ENCODE assay signal across 8 mouse cellular contexts in genomic region chr10:79766508-79767325, GRCm38 (mm10). TPM values are rescaled to one million over a fixed set of nuclear protein-coding genes. Genes with fewer than 3 reads are reported as not detected.
A peak's percentile ranks its signal among the peaks of the same experiment; 100 is the strongest.
DNase-seq lines count a peak whose midpoint lies in the region; ATAC-seq and TF ChIP-seq lines count a peak whose summit lies in the region.

TSS of gene Rnf126 (minus strand) at chr10:79766952.

- peak within 1 kb of the TSS; percentile 100 for H3K9ac ChIP-seq in MEL (ENCODE audit: control insufficient read depth, low read depth, low read length, poor library complexity, severe bottlenecking)
- peak within 1 kb of the TSS; percentile 99 for H3K9ac ChIP-seq in forebrain, postnatal 0 days
- H3K9ac ChIP-seq in lung, embryonic 15.5 days: peak within 1 kb of the TSS; percentile 93

- TF ChIP-seq POLR2A in MEL (IDR thresholded peaks at IDR 0.05; ENCODE audit: control insufficient read depth in 1 of 2, insufficient read depth in 1 of 2, low read depth in 1 of 2, low read length in 2 of 2, poor library complexity in 1 of 2): peak; percentile 64 to 94; a peak in 3 of 4 replicates
- TF ChIP-seq POLR2A in cerebellum, adult 2 months (IDR thresholded peaks at IDR 0.05; ENCODE audit: borderline replicate concordance, insufficient read depth, low read length): peak; percentile 52

- H3K27ac ChIP-seq in MEL (ENCODE audit: control insufficient read depth, low read depth, low read length): peak within 1 kb of the TSS; percentile 83
- H3K27ac ChIP-seq in cerebellum, adult 2 months (ENCODE audit: insufficient read depth, low read length): peak within 1 kb of the TSS; percentile 77
- H3K27ac ChIP-seq in forebrain, postnatal 0 days (ENCODE audit: low read depth, low read length): peak within 1 kb of the TSS; percentile 95
- peak within 1 kb of the TSS; percentile 95 for H3K27ac ChIP-seq in lung, embryonic 15.5 days

- DNase-seq in MEL (ENCODE audit: low read depth, low spot score): peak; percentile 100
- DNase-seq in cerebellum, adult 2 months: peak; percentile 99 to 100
- peak; percentile 98 for DNase-seq in forebrain, postnatal 0 days
- DNase-seq in heart, postnatal 4 days: peak; percentile 99
- peak; percentile 98 to 99 for DNase-seq in layer of hippocampus, adult 8-10 months (ENCODE audit: low spot score in 2 of 2)
- DNase-seq in ovary, adult 18-20 months (ENCODE audit: low spot score): peak; percentile 99
- DNase-seq in thymus, postnatal 0 days (ENCODE audit: low spot score): peak; percentile 96

- no peaks in the 10 kb centered on the region for H3K9me3 ChIP-seq in MEL (replicated peaks; ENCODE audit: insufficient read depth, low read length)
- H3K9me3 ChIP-seq in forebrain, postnatal 0 days (ENCODE audit: low read length): no peaks in the 10 kb centered on the region
- H3K9me3 ChIP-seq in lung, embryonic 15.5 days: no peaks in the 10 kb centered on the region

- no peak for TF ChIP-seq RAD21 in MEL (IDR thresholded peaks at IDR 0.05; ENCODE audit: low read depth, low read length)

- H3K4me2 ChIP-seq in forebrain, postnatal 0 days (ENCODE audit: low read depth): peak within 1 kb of the TSS; percentile 86
- peak within 1 kb of the TSS; percentile 94 for H3K4me2 ChIP-seq in lung, embryonic 15.5 days

- H3K4me3 ChIP-seq in MEL (ENCODE audit: control insufficient read depth in 1 of 2, insufficient read depth in 1 of 2, low read depth in 2 of 2, low read length in 2 of 2): peak within 1 kb of the TSS; percentile 80 to 99
- H3K4me3 ChIP-seq in cerebellum, adult 2 months (replicated peaks; ENCODE audit: insufficient read depth, low read depth, low read length): peak within 1 kb of the TSS; percentile 82
- H3K4me3 ChIP-seq in forebrain, postnatal 0 days (ENCODE audit: low read depth, low read length): peak within 1 kb of the TSS; percentile 97
- peak within 1 kb of the TSS; percentile 92 for H3K4me3 ChIP-seq in lung, embryonic 15.5 days

- 1% methylated on average over 101 of the region's 101 CpGs for WGBS in cerebellum, adult 2 months
- WGBS in forebrain, postnatal 0 days: under 1% methylated on average over 94 of the region's 101 CpGs
- WGBS in lung, embryonic 15.5 days: under 1% methylated on average over 101 of the region's 101 CpGs

- peaks cover 43% of the 10 kb centered on the region for H3K79me2 ChIP-seq in MEL (ENCODE audit: control insufficient read depth, insufficient read depth, low read length, poor library complexity)

- peaks cover 0 to 19% of the 10 kb centered on the region in 2 experiments; a peak in 3 of 4 replicates for H3K4me1 ChIP-seq in MEL (ENCODE audit: control insufficient read depth in 1 of 2, insufficient read depth in 2 of 2, low read length in 2 of 2)
- H3K4me1 ChIP-seq in cerebellum, adult 2 months (ENCODE audit: control insufficient read depth, insufficient read depth, low read length): peaks cover 28% of the 10 kb centered on the region
- peaks cover 15% of the 10 kb centered on the region; the same call in 1 of the 2 replicates for H3K4me1 ChIP-seq in forebrain, postnatal 0 days (ENCODE audit: insufficient read depth)
- H3K4me1 ChIP-seq in lung, embryonic 15.5 days: peaks cover 36% of the 10 kb centered on the region

- peaks cover 0 to 13% of the 10 kb centered on the region in 2 experiments; a peak in 2 of 4 replicates for H3K36me3 ChIP-seq in MEL (ENCODE audit: control insufficient read depth in 1 of 2, insufficient read depth in 2 of 2, low read length in 2 of 2)
- H3K36me3 ChIP-seq in forebrain, postnatal 0 days (ENCODE audit: insufficient read depth): peaks cover 8% of the 10 kb centered on the region
- H3K36me3 ChIP-seq in lung, embryonic 15.5 days: peaks cover 8% of the 10 kb centered on the region

- no peak for TF ChIP-seq CTCF in MEL (IDR thresholded peaks at IDR 0.05 in 2 of 3, conservative IDR thresholded peaks at IDR 0.05 in 1 of 3; ENCODE audit: control insufficient read depth in 1 of 3, insufficient read depth in 1 of 3, low read depth in 2 of 3, low read length in 3 of 3, poor library complexity in 1 of 3, severe bottlenecking in 1 of 3)
- no peak for TF ChIP-seq CTCF in cerebellum, adult 2 months (IDR thresholded peaks at IDR 0.05; ENCODE audit: borderline replicate concordance, insufficient read depth, low read depth, low read length)
- TF ChIP-seq CTCF in forebrain, postnatal 0 days (IDR thresholded peaks at IDR 0.05; ENCODE audit: low read depth): no peak

- TF ChIP-seq EP300 in MEL (IDR thresholded peaks at IDR 0.05; ENCODE audit: low read depth in 1 of 2, low read length in 2 of 2): no peak

- ATAC-seq in forebrain, postnatal 0 days: peak; percentile 85
- ATAC-seq in lung, embryonic 15.5 days (ENCODE audit: borderline replicate concordance, extremely low read depth, low FRiP score, low TSS enrichment): peak; percentile 93

- no peaks in the 10 kb centered on the region for H3K27me3 ChIP-seq in MEL (ENCODE audit: control insufficient read depth in 1 of 2, insufficient read depth in 2 of 2, low read length in 2 of 2)
- H3K27me3 ChIP-seq in cerebellum, adult 2 months (ENCODE audit: control insufficient read depth, insufficient read depth, low read length): no peaks in the 10 kb centered on the region
- H3K27me3 ChIP-seq in forebrain, postnatal 0 days (ENCODE audit: insufficient read depth, low read length): no peaks in the 10 kb centered on the region
- no peaks in the 10 kb centered on the region for H3K27me3 ChIP-seq in lung, embryonic 15.5 days

TF ChIP-seq in MEL, 35 proteins besides CTCF, POLR2A, EP300 and RAD21 (continues in another document):
- TF ChIP-seq E2F4 (IDR thresholded peaks at IDR 0.05; ENCODE audit: borderline replicate concordance, low read depth, low read length) (no peak), JUND (IDR thresholded peaks at IDR 0.05; ENCODE audit: low read depth, low read length) (no peak), MAX (IDR thresholded peaks at IDR 0.05; ENCODE audit: low read length) (peak; percentile 76), MYC (IDR thresholded peaks at IDR 0.05; ENCODE audit: low read depth, low read length) (peak; percentile 39; the same call in 1 of the 2 replicates), CHD1 (IDR thresholded peaks at IDR 0.05; ENCODE audit: low read depth, low read length) (no peak), ETS1 (IDR thresholded peaks at IDR 0.05; ENCODE audit: low read depth, low read length) (no peak), MYB (IDR thresholded peaks at IDR 0.05; ENCODE audit: low read depth, low read length) (no peak), RCOR1 (IDR thresholded peaks at IDR 0.05; ENCODE audit: low read depth, low read length) (no peak), GABPA (IDR thresholded peaks at IDR 0.05; ENCODE audit: low read depth, low read length) (no peak), SMC3 (IDR thresholded peaks at IDR 0.05; ENCODE audit: low read depth, low read length) (no peak), GATA1 (IDR thresholded peaks at IDR 0.05; ENCODE audit: low read depth, low read length) (no peak), USF2 (IDR thresholded peaks at IDR 0.05; ENCODE audit: borderline replicate concordance in 1 of 2, insufficient read depth in 1 of 2, low read depth in 1 of 2, low read length in 2 of 2) (no peak), MEF2A (IDR thresholded peaks at IDR 0.05; ENCODE audit: extremely low read depth, insufficient replicate concordance, low read depth, low read length, poor library complexity, severe bottlenecking) (no peak), NRF1 (IDR thresholded peaks at IDR 0.05; ENCODE audit: insufficient read depth, low read depth, low read length, poor library complexity, severe bottlenecking) (peak; percentile 71), UBTF (IDR thresholded peaks at IDR 0.05; ENCODE audit: borderline replicate concordance, insufficient read depth, low read depth, low read length) (no peak), TAL1 (IDR thresholded peaks at IDR 0.05; ENCODE audit: low read length) (no peak), BHLHE40 (IDR thresholded peaks at IDR 0.05; ENCODE audit: borderline replicate concordance, low read depth, low read length) (peak; percentile 33; the same call in 1 of the 2 replicates), KAT2A (conservative IDR thresholded peaks at IDR 0.05; ENCODE audit: low read depth, low read length) (peak; percentile 62; the same call in 1 of the 2 replicates), ELF1 (IDR thresholded peaks at IDR 0.05; ENCODE audit: low read depth, low read length) (peak; percentile 96), MAZ (IDR thresholded peaks at IDR 0.05; ENCODE audit: low read depth, low read length) (peak; percentile 79; the same call in 1 of the 2 replicates), POLR2AphosphoS2 (IDR thresholded peaks at IDR 0.05; ENCODE audit: low read length) (no peak), HCFC1 (IDR thresholded peaks at IDR 0.05; ENCODE audit: low read depth, low read length) (peak; percentile 92), TBP (IDR thresholded peaks at IDR 0.05; ENCODE audit: low read depth, low read length) (peak; percentile 29; the same call in 1 of the 2 replicates), SIN3A (IDR thresholded peaks at IDR 0.05; ENCODE audit: low read length) (peak; percentile 97), TCF12 (IDR thresholded peaks at IDR 0.05; ENCODE audit: low read depth, low read length) (peak; percentile 35; the same call in 1 of the 2 replicates), ZKSCAN1 (IDR thresholded peaks at IDR 0.05; ENCODE audit: low read depth, low read length) (no peak), USF1 (IDR thresholded peaks at IDR 0.05; ENCODE audit: low read depth, low read length) (peak; percentile 32; the same call in 1 of the 2 replicates), CHD2 (IDR thresholded peaks at IDR 0.05; ENCODE audit: low read length) (no peak), ZMIZ1 (IDR thresholded peaks at IDR 0.05; ENCODE audit: low read depth, low read length) (no peak; the same call in 1 of the 2 replicates), NELFE (IDR thresholded peaks at IDR 0.05; ENCODE audit: low read depth, low read length) (peak; percentile 70), ZNF384 (IDR thresholded peaks at IDR 0.05; ENCODE audit: low read depth, low read length) (no peak)

RNA-seq across cellular contexts. Expression of gene Rnf126, which starts in this region (rescaled TPM):
- total RNA-seq in MEL (2012; rRNA removed): 78.8 and 84.8 TPM in 2 replicates
- 100 to 1,000 TPM; 174 to 184 TPM for polyA plus RNA-seq in MEL (2012; ENCODE audit: insufficient read depth in 1 of 2, insufficient read length in 2 of 2, low read depth in 1 of 2, low replicate concordance in 2 of 2, missing spikeins in 1 of 2)
- 126 and 127 TPM in 2 replicates for polyA plus RNA-seq in cerebellum, adult 2 months (2012; rRNA removed)
- total RNA-seq in forebrain, postnatal 0 days (2014; rRNA removed): 54.1 and 88.3 TPM in 2 replicates
- polyA plus RNA-seq in forebrain, postnatal 0 days (2015; fragmentation: Nextera tagmentation; extraction: Ambion mirVana): 131 and 143 TPM in 2 replicates
- 10 to 100 TPM; 40.3 to 45.9 TPM for total RNA-seq in heart, postnatal 4 days (2021)
- 10 to 100 TPM; 72.4 to 82.9 (median 75.8) TPM for total RNA-seq in layer of hippocampus, adult 8-10 months (2022)
- polyA plus RNA-seq in lung, embryonic 15.5 days (2015; fragmentation: Nextera tagmentation; extraction: Ambion mirVana): 89.7 and 91.3 TPM in 2 replicates
- 74.1 and 80.0 TPM in 2 replicates for polyA plus RNA-seq in thymus, postnatal 0 days (2015; fragmentation: Nextera tagmentation; extraction: Ambion mirVana)

Comparison
In these comparisons a context has a peak if more than half of its experiments do, and no peak if none do; other contexts are left out.
1. Peak in every context shown above with its lines: DNase-seq, ATAC-seq, H3K4me3 ChIP-seq and H3K27ac ChIP-seq.